Mouse (Mus musculus) 416B (cell line): ENCODE measurements around the gene Bst1.
A peak's percentile ranks its signal among the peaks of the same experiment; 100 is the strongest.

Source experiments
- DNase-seq: peaks from one replicate; pipeline ENCODE4 v3.0.0; 2011; ENCODE audit warnings: low read depth

Bst1 gene

GRCm38 (mm10) chr5:43818695-43819094, at the start of gene Bst1:
Bst1 (plus strand) TSS chr5:43818885.
- peak; percentile 16 for DNase-seq

- DNase-seq = peak; percentile 63
Observed at GRCm38 (mm10) chr5:43770618-43771354, 47.9 kb upstream of the Bst1 start.

GRCm38 (mm10) chr5:43771555-43771954, 47.1 kb upstream of the Bst1 start:
- peak; percentile 43 for DNase-seq

GRCm38 (mm10) chr5:43776407-43776806, 42.3 kb upstream of the Bst1 start:
- DNase-seq = no peak

- no peak for DNase-seq
Observed at GRCm38 (mm10) chr5:43776993-43777392, 41.7 kb upstream of the Bst1 start.

- DNase-seq = no peak
Observed at GRCm38 (mm10) chr5:43778583-43778982, 40.1 kb upstream of the Bst1 start.

GRCm38 (mm10) chr5:43781423-43781976, 37.2 kb upstream of the Bst1 start:
- peak; percentile 44 for DNase-seq

- peak; percentile 72 for DNase-seq
Observed at GRCm38 (mm10) chr5:43781977-43782930, 36.4 kb upstream of the Bst1 start.

GRCm38 (mm10) chr5:43783996-43784395, 34.7 kb upstream of the Bst1 start:
- peak; percentile 71 for DNase-seq

- DNase-seq = peak; percentile 40
Observed at GRCm38 (mm10) chr5:43786607-43787006, 32.1 kb upstream of the Bst1 start.

GRCm38 (mm10) chr5:43787976-43788752, 30.5 kb upstream of the Bst1 start:
- peak; percentile 88 for DNase-seq

GRCm38 (mm10) chr5:43792354-43792753, 26.3 kb upstream of the Bst1 start:
- DNase-seq = no peak

- DNase-seq = peak; percentile 88
Observed at GRCm38 (mm10) chr5:43799530-43799929, 19.2 kb upstream of the Bst1 start.

- no peak for DNase-seq
Observed at GRCm38 (mm10) chr5:43800700-43801099, 18.0 kb upstream of the Bst1 start.

- no peak for DNase-seq
Observed at GRCm38 (mm10) chr5:43801253-43801652, 17.4 kb upstream of the Bst1 start.

GRCm38 (mm10) chr5:43801798-43802197, 16.9 kb upstream of the Bst1 start:
- peak; percentile 66 for DNase-seq

GRCm38 (mm10) chr5:43805401-43805800, 13.3 kb upstream of the Bst1 start:
- no peak for DNase-seq

GRCm38 (mm10) chr5:43806340-43806739, 12.3 kb upstream of the Bst1 start:
- DNase-seq = no peak

GRCm38 (mm10) chr5:43806914-43807313, 11.8 kb upstream of the Bst1 start:
- DNase-seq = no peak

- DNase-seq = no peak
Observed at GRCm38 (mm10) chr5:43807744-43808696, 10.7 kb upstream of the Bst1 start.
